Mouse (Mus musculus) spleen, adult 2 months (tissue): ENCODE measurements around the gene Cdc73. TPM values are rescaled to one million over a fixed set of nuclear protein-coding genes. Genes with fewer than 3 reads are reported as not detected.
"Not testable (repeated sequence)": the region's sequence is repeated elsewhere in the genome, so short reads cannot be mapped to it uniquely, and the experiment has no call there.

Experiments
- DNase-seq, 2 experiments: peaks; one replicate each; pipeline versions ENCODE4 v3.0.0 to v3.0.0-alpha.2; 2012 to 2021; ENCODE audit warnings: low spot score in 2 of 2, low read depth in 1 of 2
- H3K27ac ChIP-seq: fragments of 200-500 bp; 2 replicates; pipeline ENCODE4 v1.5.1; 2012; ENCODE audit warnings: low read length, inconsistent platforms; ENCODE audit not compliant: insufficient read depth
- H3K27me3 ChIP-seq: fragments of 200-500 bp; 2 replicates; pipeline ENCODE4 v1.6.1; 2012; ENCODE audit warnings: mild to moderate bottlenecking, moderate library complexity, low read length, inconsistent platforms; ENCODE audit not compliant: control insufficient read depth, insufficient read depth
- H3K36me3 ChIP-seq: fragments of 200-500 bp; 2 replicates; pipeline ENCODE4 v1.6.1; 2012; ENCODE audit warnings: mild to moderate bottlenecking, low read length, inconsistent platforms; ENCODE audit not compliant: control insufficient read depth, insufficient read depth
- H3K4me1 ChIP-seq: fragments of 200-500 bp; 2 replicates; pipeline ENCODE4 v1.6.1; 2011; ENCODE audit warnings: inconsistent platforms; ENCODE audit not compliant: control insufficient read depth, insufficient read depth, insufficient read length
- H3K4me3 ChIP-seq: fragments of 200-500 bp; 2 replicates; pipeline ENCODE4 v1.5.1; 2011; ENCODE audit warnings: mild to moderate bottlenecking, inconsistent platforms; ENCODE audit not compliant: insufficient read depth, insufficient read length; ENCODE audit errors: extremely low read depth
- CTCF ChIP-seq: fragments of 200-500 bp; IDR thresholded peaks from 2 replicates; pipeline ENCODE4 v1.5.1; 2011; ENCODE audit warnings: mild to moderate bottlenecking, inconsistent platforms; ENCODE audit not compliant: insufficient read depth, insufficient read length, insufficient replicate concordance; ENCODE audit errors: extremely low read depth
- POLR2A ChIP-seq: fragments of 200-500 bp; IDR thresholded peaks from 2 replicates; pipeline ENCODE4 v1.6.1; 2011; ENCODE audit warnings: low read depth, low read length, inconsistent platforms
- WGBS: fragments of 180-500 bp; shearing (Covaris S2); methylation state at CpG from one replicate; pipeline ENCODE4 v1.1.7; 2018; 5-methylcytosine and 5-hydroxymethylcytosine counted together
- polyA plus RNA-seq: library from polyadenylated mRNA; depleted of rRNA; stranded (reverse); fragments of >200 nt; gene quantifications from 2 replicates; pipeline ENCODE4 v1.2.3, GENCODE M21; 2012

Cdc73 gene
- polyA plus RNA-seq, 1 experiment = 0.95 TPM

DNA sequence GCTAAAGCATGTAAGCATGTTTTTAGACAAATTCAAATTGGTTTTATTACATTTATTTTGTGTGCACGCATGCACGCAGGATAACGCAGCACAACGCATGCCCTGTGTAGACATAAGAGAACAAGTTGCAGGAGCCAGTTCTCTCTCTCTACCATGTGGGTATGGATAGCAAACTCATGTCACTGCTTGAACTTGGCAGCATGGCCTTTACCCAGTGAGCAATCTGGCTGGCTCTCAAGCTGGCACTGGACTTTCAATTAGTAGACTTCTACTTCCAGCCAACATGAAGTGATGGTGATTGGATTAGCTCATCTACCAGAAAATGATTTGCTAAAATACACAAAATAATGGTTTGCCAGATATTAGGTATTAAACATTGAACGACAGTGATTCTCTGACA lies 21.6 kb downstream of the Cdc73 start:
- Histone ChIP-seq H3K36me3 (peaks cover 19% of the 10 kb centered on the region), H3K27me3 (no peaks in the 10 kb centered on the region), H3K4me1 (no peaks in the 10 kb centered on the region), H3K27ac (no peak overlapping the region), H3K4me3 (no peak overlapping the region)
- no peak for DNase-seq
- WGBS = 95% methylated on average over 5 of the region's 5 CpGs
- no peak for TF ChIP-seq CTCF

- H3K36me3 ChIP-seq = peaks cover 13% of the 10 kb centered on the region
- H3K4me3 ChIP-seq = no peak overlapping the region
- TF ChIP-seq POLR2A (no peak), CTCF (no peak)
- no peaks in the 10 kb centered on the region for H3K27me3 ChIP-seq
- DNase-seq = no peak
- WGBS = 91% methylated on average over 4 of the region's 4 CpGs
- no peak overlapping the region for H3K27ac ChIP-seq
- H3K4me1 ChIP-seq = no peaks in the 10 kb centered on the region
Measured at GRCm38 (mm10) chr1:143675734-143676361, 26.8 kb downstream of the Cdc73 start.

GRCm38 (mm10) chr1:143664786-143665185 lies 37.9 kb downstream of the Cdc73 start:
- H3K36me3 ChIP-seq, DNase-seq, H3K4me3 ChIP-seq, H3K27me3 ChIP-seq, H3K4me1 ChIP-seq, H3K27ac ChIP-seq: not testable (repeated sequence)
- WGBS = 96% methylated on average over 4 of the region's 4 CpGs

GRCm38 (mm10) chr1:143663197-143663596 lies 39.5 kb downstream of the Cdc73 start:
- peaks cover 6% of the 10 kb centered on the region for H3K36me3 ChIP-seq
- H3K4me3 ChIP-seq = no peak overlapping the region
- 96% methylated on average over 2 of the region's 2 CpGs for WGBS
- DNase-seq = no peak
- H3K27me3 ChIP-seq = no peaks in the 10 kb centered on the region
- no peaks in the 10 kb centered on the region; the same call in 1 of the 2 replicates for H3K4me1 ChIP-seq
- no peak overlapping the region for H3K27ac ChIP-seq
- TF ChIP-seq POLR2A (no peak), CTCF (no peak)

GRCm38 (mm10) chr1:143653646-143654045 lies 49.0 kb downstream of the Cdc73 start:
- H3K36me3 ChIP-seq = 0 out of 2 replicates have a peak, but pooled peaks cover 1% of the 10 kb centered on the region
- no peak for TF ChIP-seq POLR2A

GRCm38 (mm10) chr1:143650317-143650716 lies 52.4 kb downstream of the Cdc73 start:
- H3K27me3 ChIP-seq = no peaks in the 10 kb centered on the region
- no peak overlapping the region for H3K27ac ChIP-seq
- TF ChIP-seq CTCF (no peak), POLR2A (no peak)
- no peak overlapping the region for H3K4me3 ChIP-seq
- 0 out of 2 replicates have a peak, but pooled peaks cover 1% of the 10 kb centered on the region for H3K36me3 ChIP-seq
- peaks cover 3% of the 10 kb centered on the region; the same call in 1 of the 2 replicates for H3K4me1 ChIP-seq
- no peak for DNase-seq
- 97% methylated on average over 2 of the region's 2 CpGs for WGBS

More at GRCm38 (mm10) chr1:143653646-143654045, 49.0 kb downstream of the Cdc73 start:
- Histone ChIP-seq H3K4me1 (peaks cover 3% of the 10 kb centered on the region; the same call in 1 of the 2 replicates), H3K4me3 (no peak overlapping the region), H3K27ac (no peak overlapping the region), H3K27me3 (no peaks in the 10 kb centered on the region)
- 47% methylated on average over 3 of the region's 3 CpGs for WGBS
- DNase-seq = no peak

DNA sequence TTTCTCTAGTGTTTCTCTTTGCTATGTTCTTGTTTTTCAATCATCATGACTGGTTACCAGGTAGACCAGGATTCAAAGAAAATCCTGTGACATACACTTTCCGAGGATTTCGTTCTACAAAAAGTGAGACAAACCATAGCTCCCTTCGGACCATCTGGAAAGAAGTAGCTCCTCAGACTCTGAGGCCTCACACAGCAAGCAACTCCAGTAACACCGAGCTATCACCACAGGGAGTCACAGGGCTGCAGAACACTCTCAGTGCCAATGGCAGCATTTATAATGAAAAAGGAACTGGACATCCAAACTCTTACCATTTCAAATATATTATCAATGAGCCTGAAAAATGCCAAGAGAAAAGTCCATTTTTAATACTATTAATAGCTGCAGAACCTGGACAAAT lies 56.5 kb downstream of the Cdc73 start:
- H3K36me3 ChIP-seq = no peaks in the 10 kb centered on the region
- H3K4me1 ChIP-seq = no peaks in the 10 kb centered on the region
- H3K27ac ChIP-seq = no peak overlapping the region
- no peaks in the 10 kb centered on the region for H3K27me3 ChIP-seq
- TF ChIP-seq CTCF (no peak), POLR2A (no peak)
- no peak for DNase-seq
- H3K4me3 ChIP-seq = no peak overlapping the region
- 96% methylated on average over 4 of the region's 4 CpGs for WGBS

DNA sequence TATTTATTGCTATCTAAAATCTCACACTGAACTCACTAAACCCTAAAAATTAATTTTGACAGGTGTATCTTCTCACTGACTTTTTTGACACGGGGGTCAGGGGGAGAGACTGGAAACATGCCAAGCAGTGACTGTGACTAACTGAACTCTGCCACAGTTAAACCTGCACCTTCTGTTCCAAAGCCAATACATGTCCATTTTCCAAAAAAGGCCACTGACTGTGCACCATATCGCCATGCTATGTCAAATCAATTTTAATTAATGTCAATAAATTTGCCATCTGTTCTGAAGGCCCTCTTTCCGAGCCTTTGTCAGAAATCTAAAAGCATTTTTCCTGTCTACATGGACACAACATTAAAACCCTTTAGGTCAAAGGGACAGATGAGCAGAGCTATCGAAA lies 57.3 kb downstream of the Cdc73 start:
- no peak overlapping the region for H3K4me3 ChIP-seq
- DNase-seq = no peak
- H3K27me3 ChIP-seq = no peaks in the 10 kb centered on the region
- H3K4me1 ChIP-seq = no peaks in the 10 kb centered on the region
- H3K27ac ChIP-seq = no peak overlapping the region
- no peaks in the 10 kb centered on the region for H3K36me3 ChIP-seq
- TF ChIP-seq CTCF (no peak), POLR2A (no peak)
- 77% methylated on average over 4 of the region's 4 CpGs for WGBS
